Mouse (Mus musculus) ES-E14 (cell line): ENCODE results near the gene Senp1. TPM values are rescaled to one million over a fixed set of nuclear protein-coding genes. Genes with fewer than 3 reads are reported as not detected.

ENCODE experiments used
- DNase-seq: peaks from one replicate; pipeline ENCODE4 v3.0.0-alpha.2; 2013; ENCODE audit warnings: low read depth, low spot score
- H3K27ac ChIP-seq: 2 replicates; pipeline ENCODE4 v1.5.1; 2012; ENCODE audit warnings: low read depth, mild to moderate bottlenecking, low read length, moderate library complexity, mixed read lengths; ENCODE audit not compliant: poor library complexity, insufficient read depth, severe bottlenecking
- H3K36me3 ChIP-seq: 2 replicates; pipeline ENCODE4 v1.6.1; 2012; ENCODE audit warnings: mild to moderate bottlenecking, low read length, moderate library complexity, mixed read lengths; ENCODE audit not compliant: control insufficient read depth, poor library complexity, insufficient read depth, severe bottlenecking
- H3K4me1 ChIP-seq, 2 experiments: fragments of 150-350 bp in 1 of 2; sonication (generic) in 1 of 2; 2 replicates each; pipeline ENCODE4 v1.6.1; 2012; ENCODE audit warnings: low read length in 2 of 2, mild to moderate bottlenecking in 1 of 2, mixed read lengths in 1 of 2; ENCODE audit not compliant: control insufficient read depth in 2 of 2, insufficient read depth in 2 of 2, poor library complexity in 1 of 2
- H3K4me3 ChIP-seq, 2 experiments: fragments of 150-350 bp in 1 of 2; sonication (generic) in 1 of 2; 2 replicates each; pipeline ENCODE4 v1.5.1; 2012; ENCODE audit warnings: low read length in 2 of 2, low read depth in 1 of 2, mild to moderate bottlenecking in 1 of 2, mixed read lengths in 1 of 2; ENCODE audit not compliant: insufficient read depth in 1 of 2, poor library complexity in 1 of 2, severe bottlenecking in 1 of 2
- H3K9ac ChIP-seq: 2 replicates; pipeline ENCODE4 v1.6.1; 2012; ENCODE audit warnings: low read depth, mild to moderate bottlenecking, low read length, mixed read lengths; ENCODE audit not compliant: poor library complexity, insufficient read depth, severe bottlenecking
- H3K9me3 ChIP-seq: fragments of 150-350 bp; sonication (generic); 2 replicates; pipeline ENCODE4 v1.6.1; 2012; ENCODE audit warnings: low read depth, mild to moderate bottlenecking, low read length; ENCODE audit not compliant: control insufficient read depth, insufficient read depth
- CHD2 ChIP-seq: IDR thresholded peaks from 2 replicates; pipeline ENCODE4 v1.6.1; 2014; ENCODE audit warnings: mild to moderate bottlenecking, low read depth, low read length, inconsistent platforms
- HCFC1 ChIP-seq: IDR thresholded peaks from 2 replicates; pipeline ENCODE4 v1.6.1; 2012; ENCODE audit warnings: low read length, inconsistent platforms, borderline replicate concordance; ENCODE audit not compliant: insufficient read depth
- MAFK ChIP-seq: IDR thresholded peaks from 2 replicates; pipeline ENCODE4 v1.6.1; 2014; ENCODE audit warnings: mild to moderate bottlenecking, low read depth, low read length, inconsistent platforms; ENCODE audit not compliant: insufficient read depth
- ZC3H11A ChIP-seq: IDR thresholded peaks from 2 replicates; pipeline ENCODE4 v1.6.1; 2012; ENCODE audit warnings: low read depth, mild to moderate bottlenecking, inconsistent platforms, low read length, borderline replicate concordance
- ZNF384 ChIP-seq: IDR thresholded peaks from 2 replicates; pipeline ENCODE4 v1.6.1; 2012; ENCODE audit warnings: low read depth, low read length, inconsistent platforms
- in situ Hi-C, 2 experiments: fragments of 600-800 bp; cut with MboI; formaldehyde crosslinking; loops; one replicate each; pipeline ENCODE4 v1.15.1; 2025; ENCODE audit warnings: low sequenced_read_pairs in 2 of 2, inconsistent platforms in 1 of 2; ENCODE audit not compliant: unreplicated experiment in 2 of 2
- total RNA-seq: library from RNA; depleted of rRNA; stranded (reverse); fragments of 300-350 nt; gene quantifications from 2 replicates; pipeline ENCODE4 v1.2.3, GENCODE M21; 2012

The Senp1 gene
- total RNA-seq, 1 experiment: 27.2 TPM

- in situ Hi-C loops: no loop called here
- Histone ChIP-seq H3K9ac (no peak overlapping the region), H3K4me3 (no peak overlapping the region), H3K4me1 (no peaks in the 10 kb centered on the region), H3K27ac (no peak overlapping the region), H3K36me3 (no peaks in the 10 kb centered on the region), H3K9me3 (no peaks in the 10 kb centered on the region)
- no peak for DNase-seq
- no peak for TF ChIP-seq ZNF384
Measured at GRCm38 (mm10) chr15:98025611-98026010, 67.9 kb downstream of the Senp1 start.

GRCm38 (mm10) chr15:98023137-98023536 is 70.4 kb downstream of the Senp1 start:
- Histone ChIP-seq H3K27ac (no peak overlapping the region), H3K36me3 (no peaks in the 10 kb centered on the region), H3K9ac (no peak overlapping the region), H3K4me3 (no peak overlapping the region), H3K9me3 (no peaks in the 10 kb centered on the region), H3K4me1 (no peaks in the 10 kb centered on the region)
- in situ Hi-C loops: no loop called here
- no peak for DNase-seq
- TF ChIP-seq HCFC1 (no peak), ZC3H11A (no peak), MAFK (no peak), CHD2 (no peak)

- in situ Hi-C loops: no loop called here
- Histone ChIP-seq H3K4me1 (peaks cover 0 to under 1% of the 10 kb centered on the region in 2 experiments; a peak in 2 of 4 replicates), H3K27ac (no peak overlapping the region), H3K9me3 (no peaks in the 10 kb centered on the region), H3K4me3 (no peak overlapping the region), H3K36me3 (no peaks in the 10 kb centered on the region), H3K9ac (no peak overlapping the region)
- TF ChIP-seq HCFC1 (no peak), ZNF384 (no peak), CHD2 (no peak), ZC3H11A (no peak), MAFK (no peak)
- no peak for DNase-seq
Measured at GRCm38 (mm10) chr15:98021886-98022285, 71.7 kb downstream of the Senp1 start.

GRCm38 (mm10) chr15:98019047-98019446 is 74.5 kb downstream of the Senp1 start:
- H3K36me3 ChIP-seq: no peaks in the 10 kb centered on the region
- H3K9me3 ChIP-seq: no peaks in the 10 kb centered on the region
- no peak for DNase-seq
- peaks cover 3 to 7% of the 10 kb centered on the region in 2 experiments; a peak in 3 of 4 replicates for H3K4me1 ChIP-seq
- no peak for TF ChIP-seq HCFC1
- H3K9ac ChIP-seq: no peak overlapping the region
- H3K27ac ChIP-seq: no peak overlapping the region
- in situ Hi-C loops: no loop called here
- no peak overlapping the region for H3K4me3 ChIP-seq

GRCm38 (mm10) chr15:98017925-98018324 is 75.6 kb downstream of the Senp1 start:
- peaks cover 3 to 8% of the 10 kb centered on the region in 2 experiments; a peak in 3 of 4 replicates for H3K4me1 ChIP-seq
- DNase-seq: no peak
- TF ChIP-seq ZC3H11A (no peak), CHD2 (no peak), HCFC1 (no peak), ZNF384 (no peak), MAFK (no peak)
- no peak overlapping the region for H3K27ac ChIP-seq
- in situ Hi-C loops: no loop called here
- no peak overlapping the region for H3K9ac ChIP-seq
- no peaks in the 10 kb centered on the region for H3K9me3 ChIP-seq
- no peak overlapping the region for H3K4me3 ChIP-seq
- H3K36me3 ChIP-seq: no peaks in the 10 kb centered on the region
